Mouse (Mus musculus) spleen, postnatal 36 days (tissue): ENCODE results near the gene Zic2.
"Not testable (repeated sequence)": the region's sequence is repeated elsewhere in the genome, so short reads cannot be mapped to it uniquely, and the experiment has no call there.

Experiments
- DNase-seq, 2 experiments: peaks; one replicate each; pipeline ENCODE4 v3.0.0; 2022; ENCODE audit warnings: low spot score in 2 of 2, mixed read lengths in 1 of 2

Zic2 gene

GRCm38 (mm10) chr14:122474891-122475556 lies at the start of gene Zic2:
Gene Zic2, plus strand, starts transcription at chr14:122475435.
- no peak for DNase-seq

- DNase-seq = no peak
Observed at GRCm38 (mm10) chr14:122426529-122427203, 48.6 kb upstream of the Zic2 start.

DNA sequence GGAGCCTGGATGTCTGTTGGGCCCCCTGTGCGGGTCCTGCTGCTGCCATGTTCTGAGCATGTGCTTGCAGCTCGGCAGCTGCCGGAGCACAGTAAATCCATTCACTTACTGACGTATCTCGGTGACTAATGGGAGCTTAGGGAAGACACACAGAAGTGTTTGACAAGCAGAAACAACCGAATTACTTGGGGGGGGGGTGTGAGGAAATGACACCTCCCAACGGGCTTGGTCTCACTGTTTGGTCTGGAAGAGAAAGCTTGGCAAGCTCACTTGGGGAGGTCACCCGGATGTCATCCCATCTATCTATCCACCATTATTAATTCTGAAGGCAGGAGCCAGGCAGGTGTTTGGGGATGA lies 48.1 kb upstream of the Zic2 start:
- DNase-seq = no peak

GRCm38 (mm10) chr14:122427654-122428053 lies 47.6 kb upstream of the Zic2 start:
- no peak for DNase-seq

DNA sequence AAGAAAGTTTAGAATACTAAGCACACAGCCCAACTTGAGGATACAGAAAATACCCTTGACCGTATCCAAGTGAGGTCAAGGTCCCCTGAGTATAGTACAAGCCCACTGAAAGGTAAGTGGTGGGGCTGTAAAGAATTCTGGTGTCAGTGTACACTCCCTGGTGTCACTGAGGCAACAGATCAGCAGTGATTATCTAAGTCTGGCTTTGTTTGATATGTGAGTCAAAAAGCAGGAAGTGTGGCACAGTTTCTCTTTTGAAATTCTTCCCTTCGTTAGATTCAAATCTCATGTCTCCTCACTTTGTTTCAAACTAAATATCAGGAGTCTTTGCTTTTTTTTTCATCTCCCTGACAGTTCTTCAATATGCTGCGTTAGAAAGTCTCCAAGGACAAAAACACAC lies 42.7 kb upstream of the Zic2 start:
- no peak for DNase-seq

GRCm38 (mm10) chr14:122434039-122434438 lies 41.2 kb upstream of the Zic2 start:
- DNase-seq = no peak

DNA sequence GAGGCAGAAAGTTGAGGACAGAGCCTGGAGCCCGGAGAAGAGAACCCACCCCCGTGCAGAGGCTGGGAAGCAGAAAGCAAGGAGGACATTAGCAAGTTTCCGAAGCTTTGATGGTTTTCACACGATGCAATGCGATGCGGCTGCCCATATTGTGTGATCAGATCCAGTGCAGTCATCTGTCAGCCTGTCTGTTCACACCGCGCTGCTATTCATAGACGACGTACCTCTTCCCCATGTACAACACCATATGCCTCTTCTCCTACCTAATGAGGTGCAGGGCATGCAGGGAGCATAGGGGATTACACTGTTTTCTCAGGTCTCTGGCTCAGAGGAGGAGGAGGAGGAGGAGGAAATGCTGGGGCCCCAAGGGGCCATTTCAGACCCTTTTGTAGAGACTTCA lies 38.4 kb upstream of the Zic2 start:
- DNase-seq = no peak

GRCm38 (mm10) chr14:122449601-122450495 lies 25.4 kb upstream of the Zic2 start:
- no peak for DNase-seq

DNA sequence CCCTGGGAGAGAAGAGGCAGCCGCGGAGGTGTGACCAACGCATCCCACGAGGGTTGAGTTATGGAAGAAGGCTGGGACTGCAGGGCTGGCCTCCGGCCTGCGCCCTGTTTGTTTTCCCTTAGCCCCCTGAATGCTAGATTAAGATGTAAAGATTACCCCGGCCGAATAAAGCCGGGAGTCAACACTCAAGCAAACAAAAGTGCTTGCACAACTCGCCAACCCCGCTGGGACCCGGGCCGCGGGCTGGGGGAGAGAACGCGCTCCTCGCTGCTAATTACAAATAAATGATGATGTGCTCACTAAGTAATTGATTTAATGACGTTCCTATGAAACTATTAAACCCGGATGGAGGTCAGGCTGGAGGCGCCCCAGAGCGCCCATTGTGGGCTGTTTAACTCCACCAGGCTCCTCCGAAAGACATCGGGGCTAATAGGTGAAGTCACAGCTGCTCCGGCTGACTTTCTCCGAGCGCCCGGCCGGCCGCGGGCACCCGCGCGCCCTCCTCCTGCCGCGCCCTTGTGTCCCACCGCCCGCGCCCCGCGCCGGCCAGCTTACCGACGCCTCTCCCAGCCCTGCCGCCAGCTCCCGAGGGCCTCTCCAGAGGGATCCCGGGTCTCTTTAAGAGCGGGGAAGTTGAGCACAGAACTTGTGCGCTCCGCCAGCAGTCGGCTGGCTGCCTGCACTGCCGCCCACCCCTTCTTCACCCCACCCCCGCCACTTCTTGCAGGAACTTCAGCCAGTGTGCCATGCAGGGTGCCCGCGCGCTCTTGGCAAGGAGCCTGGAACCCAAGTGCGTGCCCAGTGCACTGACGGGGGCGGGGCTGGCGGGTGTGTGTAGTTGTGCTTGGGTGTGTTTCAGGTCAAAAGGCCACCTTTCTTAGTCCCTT lies 24.5 kb upstream of the Zic2 start, which contains the start of gene Gm5089:
Gene Gm5089 (minus strand): TSS at position 620 of the 887 bp plus-strand sequence.
- DNase-seq = no peak

- no peak for DNase-seq
Observed at GRCm38 (mm10) chr14:122451551-122452145, 23.6 kb upstream of the Zic2 start.

DNA sequence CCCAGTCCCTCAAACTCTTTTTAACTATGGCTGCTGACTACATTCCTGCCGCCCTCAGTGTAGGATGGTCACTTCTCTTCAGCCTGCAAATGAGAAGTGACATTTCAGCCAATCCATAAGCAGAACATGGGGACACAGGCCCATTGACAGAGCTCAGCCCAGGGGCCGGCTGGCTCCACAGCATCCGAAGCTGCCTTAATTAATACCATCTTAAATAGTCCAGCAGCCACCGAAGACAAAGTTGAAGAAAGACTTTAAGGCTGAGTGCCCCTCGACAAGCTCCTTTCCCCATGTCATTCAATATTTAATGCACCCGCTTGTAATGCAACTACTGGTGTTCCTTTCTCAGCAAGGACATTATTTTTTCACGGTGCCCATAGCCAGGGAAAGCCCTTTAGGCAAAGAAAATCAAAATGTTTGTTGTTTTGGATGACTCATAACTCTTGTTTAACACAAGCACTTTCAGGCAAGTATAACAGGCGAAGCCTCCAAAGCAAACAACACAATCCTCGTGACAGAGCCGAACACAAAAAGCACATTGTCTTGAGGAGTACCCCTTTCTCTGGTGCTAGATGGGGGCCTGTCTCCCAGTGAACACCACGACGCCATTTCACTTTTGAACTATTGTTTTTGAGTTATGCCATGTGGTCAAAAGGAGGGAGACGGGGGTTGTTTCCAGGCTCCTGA lies 22.4 kb upstream of the Zic2 start:
- DNase-seq = no peak

- no peak for DNase-seq
Observed at GRCm38 (mm10) chr14:122453388-122453995, 21.7 kb upstream of the Zic2 start.

DNA sequence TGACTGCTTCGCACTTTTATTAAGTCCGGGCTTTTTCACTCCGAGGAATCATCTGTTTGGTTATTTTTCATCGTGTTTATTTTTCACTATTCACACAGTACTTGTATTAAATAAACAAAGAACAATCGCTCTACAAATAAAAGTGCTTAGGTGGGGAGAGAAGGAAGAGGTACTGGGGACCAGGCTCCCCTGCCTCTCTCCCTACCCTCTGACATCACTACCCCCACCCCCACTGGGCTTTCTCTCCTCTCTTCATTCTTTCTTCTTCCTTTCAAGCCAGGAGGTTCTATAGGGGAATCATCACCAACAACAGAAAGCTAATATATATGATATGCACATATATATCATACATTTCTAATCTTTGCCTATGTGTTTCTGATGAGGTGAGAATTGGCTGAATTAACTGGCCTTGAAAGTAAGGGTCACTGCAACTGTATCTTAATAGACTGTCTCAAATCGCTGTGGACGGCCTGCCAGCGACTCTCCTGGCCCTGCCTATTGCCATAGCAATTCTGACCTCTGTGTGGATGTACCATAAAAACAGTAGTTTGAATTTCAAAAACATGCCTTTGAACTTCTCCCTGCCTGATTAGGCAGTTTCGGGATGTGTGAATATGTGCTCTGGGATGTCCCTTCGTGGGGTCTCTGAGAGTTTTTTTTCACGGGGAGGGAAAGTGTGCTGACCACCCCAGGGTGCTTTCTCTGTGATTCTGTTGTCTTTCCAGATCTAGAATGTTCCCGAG lies 21.1 kb upstream of the Zic2 start:
- no peak for DNase-seq

GRCm38 (mm10) chr14:122454901-122455561 lies 20.2 kb upstream of the Zic2 start:
- no peak for DNase-seq

- no peak for DNase-seq
Observed at GRCm38 (mm10) chr14:122455562-122455958, 19.7 kb upstream of the Zic2 start.

GRCm38 (mm10) chr14:122459332-122459731 lies 15.9 kb upstream of the Zic2 start:
- not testable (repeated sequence) for DNase-seq

DNA sequence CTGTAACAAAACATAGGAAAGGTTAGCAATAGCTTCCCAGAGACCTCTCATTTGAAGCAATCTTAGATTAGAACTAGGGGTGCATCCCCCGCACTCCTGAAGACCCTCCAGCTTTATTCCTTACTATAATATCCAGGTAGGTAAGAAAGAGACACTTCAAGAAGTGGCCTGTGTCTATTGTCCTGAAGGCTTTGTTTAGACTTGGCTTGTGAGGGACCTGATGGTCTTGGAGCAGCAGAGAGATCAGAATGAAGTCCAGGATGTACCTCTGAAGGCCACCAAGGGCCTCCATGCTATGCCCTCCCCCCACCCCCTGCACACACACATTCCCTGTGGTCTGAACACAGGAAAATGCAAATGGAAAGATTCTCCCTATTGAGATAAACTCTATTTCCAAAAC lies 15.5 kb upstream of the Zic2 start:
- DNase-seq = no peak

GRCm38 (mm10) chr14:122460226-122460625 lies 15.0 kb upstream of the Zic2 start:
- DNase-seq = no peak

GRCm38 (mm10) chr14:122461500-122461899 lies 13.7 kb upstream of the Zic2 start:
- no peak for DNase-seq
